Mouse (Mus musculus) heart, embryonic 14.5 days (tissue): ENCODE data around the gene Cdkl4. TPM values are rescaled to one million over a fixed set of nuclear protein-coding genes. Genes with fewer than 3 reads are reported as not detected.

Experiments
- ATAC-seq: fragments of 200-750 bp; cut with Nextera tagmentation; 2 replicates; pipeline ENCODE4 v1.8.0; 2017; ENCODE audit warnings: low read depth, moderate TSS enrichment; ENCODE audit not compliant: insufficient number of reproducible peaks, insufficient read depth, low FRiP score
- H3K27ac ChIP-seq, 2 experiments: fragments of 200-500 bp in 1 of 2; fragments of 300-500 bp in 1 of 2; sonication (generic) in 1 of 2; replicated peaks in 1 of 2; 2 replicates each; pipeline ENCODE4 v1.5.1; 2012 to 2014; ENCODE audit warnings: low read depth in 2 of 2, low read length in 2 of 2, control low read depth in 1 of 2, mild to moderate bottlenecking in 1 of 2, mixed read lengths in 1 of 2; ENCODE audit not compliant: control insufficient read depth in 1 of 2, insufficient read depth in 1 of 2
- H3K27me3 ChIP-seq: fragments of 300-500 bp; sonication (generic); 2 replicates; pipeline ENCODE4 v1.6.1; 2014; ENCODE audit warnings: mild to moderate bottlenecking, low read length, control low read depth; ENCODE audit not compliant: control insufficient read depth, insufficient read depth
- H3K36me3 ChIP-seq: fragments of 300-500 bp; sonication (generic); 2 replicates; pipeline ENCODE4 v1.6.1; 2014; ENCODE audit warnings: mild to moderate bottlenecking, control low read depth, low read length, mixed read lengths; ENCODE audit not compliant: control insufficient read depth, insufficient read depth
- H3K4me1 ChIP-seq, 2 experiments: fragments of 200-500 bp in 1 of 2; fragments of 300-500 bp in 1 of 2; sonication (generic) in 1 of 2; 2 replicates each; pipeline ENCODE4 v1.6.1; 2012 to 2014; ENCODE audit warnings: low read length in 2 of 2, control low read depth in 1 of 2, mixed read lengths in 1 of 2; ENCODE audit not compliant: control insufficient read depth in 2 of 2, insufficient read depth in 2 of 2
- H3K4me2 ChIP-seq: fragments of 300-500 bp; sonication (generic); 2 replicates; pipeline ENCODE4 v1.6.1; 2014; ENCODE audit warnings: mild to moderate bottlenecking, low read length
- H3K4me3 ChIP-seq, 2 experiments: fragments of 200-500 bp in 1 of 2; fragments of 300-500 bp in 1 of 2; sonication (generic) in 1 of 2; 2 replicates each; pipeline ENCODE4 v1.5.1; 2012 to 2014; ENCODE audit warnings: low read length in 2 of 2, mild to moderate bottlenecking in 2 of 2, control low read depth in 1 of 2, low read depth in 1 of 2, moderate library complexity in 1 of 2; ENCODE audit not compliant: control insufficient read depth in 1 of 2, insufficient read depth in 1 of 2
- H3K9ac ChIP-seq: fragments of 300-500 bp; sonication (generic); 2 replicates; pipeline ENCODE4 v1.6.1; 2014; ENCODE audit warnings: mild to moderate bottlenecking, low read length
- H3K9me3 ChIP-seq: fragments of 300-500 bp; sonication (generic); 2 replicates; pipeline ENCODE4 v1.6.1; 2016; ENCODE audit warnings: low read length, control low read depth; ENCODE audit not compliant: control insufficient read depth
- WGBS: fragments of 180-500 bp; shearing (Covaris S2); extraction: QIAGEN DNeasy Blood & Tissue Kit; methylation state at CpG from one replicate; pipeline ENCODE4 v1.1.7; 2014; 5-methylcytosine and 5-hydroxymethylcytosine counted together
- polyA plus RNA-seq: library from polyadenylated mRNA; unstranded; fragments of >200 nt; fragmentation: Nextera tagmentation; extraction: Ambion mirVana; gene quantifications from 2 replicates; pipeline ENCODE4 v1.2.1, GENCODE M21; 2014

Cdkl4 gene
- polyA plus RNA-seq, 1 experiment from 2014 or later, result not detected

DNA sequence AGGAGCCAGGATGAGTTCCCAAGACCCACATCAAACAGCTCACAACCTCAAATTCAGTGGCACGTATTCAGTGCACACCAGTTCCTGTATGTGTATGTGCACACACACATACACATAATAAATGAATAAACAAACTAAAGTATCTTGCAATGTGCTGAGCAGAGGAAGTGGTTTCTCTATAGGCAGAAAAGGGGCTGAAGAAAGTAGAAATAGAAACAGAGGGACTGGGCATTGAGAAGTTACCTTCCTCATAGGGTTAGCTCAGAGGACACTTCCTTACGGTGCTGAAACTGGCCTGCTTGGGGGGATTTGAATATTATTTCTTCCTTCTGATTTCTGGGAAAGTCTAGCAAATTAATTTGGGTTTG is 75.8 kb downstream of the Cdkl4 start:
- Histone ChIP-seq H3K27me3 (no peaks in the 10 kb centered on the region), H3K9me3 (no peaks in the 10 kb centered on the region), H3K4me1 (peaks cover 2 to 3% of the 10 kb centered on the region in 2 experiments; a peak in 1 of 4 replicates), H3K9ac (no peak overlapping the region), H3K36me3 (no peaks in the 10 kb centered on the region), H3K4me2 (no peak overlapping the region), H3K27ac (no peak overlapping the region), H3K4me3 (no peak overlapping the region)
- WGBS, result 57% methylated on average over 2 of the region's 2 CpGs
- ATAC-seq, result no peak

DNA sequence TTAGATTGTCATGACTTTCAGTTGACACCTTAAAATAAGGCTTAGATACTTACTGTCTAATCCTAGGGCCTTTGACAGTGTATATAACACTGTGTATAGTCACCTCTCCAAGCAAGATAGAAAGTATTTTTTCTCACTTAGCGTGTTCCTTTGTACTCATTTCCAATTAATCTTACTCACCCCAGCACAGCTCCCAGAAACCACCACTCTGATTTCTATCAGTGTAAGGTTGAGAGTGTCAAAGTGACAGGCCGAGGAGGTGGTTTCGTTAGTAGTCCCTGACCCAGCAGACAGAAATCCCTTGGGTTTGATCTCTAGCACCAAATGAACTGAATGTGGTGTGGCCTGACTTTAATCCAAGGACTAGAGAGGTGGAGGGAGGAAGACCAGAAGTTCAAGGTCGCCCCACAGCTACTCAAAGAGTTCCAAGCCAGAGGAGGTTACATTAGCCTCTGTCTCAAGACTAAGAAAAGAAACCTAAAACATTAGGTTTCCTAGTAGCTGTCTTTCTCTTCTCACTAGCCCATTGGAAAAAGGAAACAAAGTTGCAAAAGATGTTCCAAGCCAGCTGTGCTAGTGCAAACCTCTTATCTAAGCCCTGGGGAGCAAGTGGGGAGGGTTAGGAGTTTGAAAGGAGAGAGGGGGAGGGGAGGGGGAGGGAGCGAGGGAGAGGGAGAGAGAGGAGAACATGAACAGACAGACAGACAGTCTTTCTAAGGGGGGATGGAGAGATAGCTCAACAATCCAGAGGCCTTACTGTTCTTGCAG is 76.4 kb downstream of the Cdkl4 start:
- H3K4me2 ChIP-seq, result no peak overlapping the region
- H3K4me3 ChIP-seq, result no peak overlapping the region
- no peaks in the 10 kb centered on the region for H3K27me3 ChIP-seq
- no peak overlapping the region for H3K9ac ChIP-seq
- H3K27ac ChIP-seq, result no peak overlapping the region
- H3K36me3 ChIP-seq, result no peaks in the 10 kb centered on the region
- H3K4me1 ChIP-seq, result peaks cover 2 to 3% of the 10 kb centered on the region in 2 experiments; a peak in 1 of 4 replicates
- WGBS, result 48% methylated on average over 5 of the region's 5 CpGs
- no peak for ATAC-seq
- H3K9me3 ChIP-seq, result no peaks in the 10 kb centered on the region

GRCm38 (mm10) chr17:80500025-80500424 is 77.6 kb downstream of the Cdkl4 start:
- H3K27me3 ChIP-seq, result no peaks in the 10 kb centered on the region
- WGBS, result 62% methylated on average over 4 of the region's 4 CpGs
- peaks cover 2 to 3% of the 10 kb centered on the region in 2 experiments; a peak in 1 of 4 replicates for H3K4me1 ChIP-seq
- H3K9ac ChIP-seq, result no peak overlapping the region
- H3K4me3 ChIP-seq, result no peak overlapping the region
- H3K9me3 ChIP-seq, result no peaks in the 10 kb centered on the region
- no peak overlapping the region for H3K27ac ChIP-seq
- no peak overlapping the region for H3K4me2 ChIP-seq
- ATAC-seq, result no peak
- H3K36me3 ChIP-seq, result no peaks in the 10 kb centered on the region

GRCm38 (mm10) chr17:80498600-80499268 is 78.9 kb downstream of the Cdkl4 start:
- peaks cover 2 to 3% of the 10 kb centered on the region in 2 experiments; a peak in 1 of 4 replicates for H3K4me1 ChIP-seq
- no peak for ATAC-seq
- H3K9me3 ChIP-seq, result no peaks in the 10 kb centered on the region
- H3K27me3 ChIP-seq, result no peaks in the 10 kb centered on the region
- no peaks in the 10 kb centered on the region for H3K36me3 ChIP-seq
- H3K4me2 ChIP-seq, result no peak overlapping the region
- H3K9ac ChIP-seq, result no peak overlapping the region
- WGBS, result 67% methylated on average over 11 of the region's 11 CpGs
- no peak overlapping the region for H3K27ac ChIP-seq
- H3K4me3 ChIP-seq, result no peak overlapping the region

DNA sequence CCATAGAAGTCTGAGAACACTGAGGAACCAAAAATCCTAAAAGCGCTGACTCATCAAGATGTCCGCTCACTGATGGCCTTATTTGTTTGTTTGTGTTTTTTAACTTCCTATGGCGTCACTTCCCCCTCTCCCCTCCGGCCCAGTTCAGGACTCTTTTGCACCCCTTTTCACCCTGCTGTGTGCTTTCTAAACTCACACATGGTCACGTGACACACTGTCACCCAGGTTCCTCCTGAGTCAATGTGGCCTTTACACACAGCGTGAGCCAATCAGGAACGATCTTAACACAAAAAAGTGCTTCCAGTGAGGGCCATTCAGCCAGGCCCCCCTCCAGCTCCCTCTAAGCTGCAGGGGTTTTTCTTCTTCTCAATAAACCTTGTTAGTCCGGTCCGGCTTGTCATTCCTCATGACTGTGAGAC is 80.4 kb downstream of the Cdkl4 start:
- Histone ChIP-seq H3K27me3 (no peaks in the 10 kb centered on the region), H3K4me1 (peaks cover 0 to 3% of the 10 kb centered on the region in 2 experiments; a peak in 1 of 4 replicates), H3K36me3 (no peaks in the 10 kb centered on the region), H3K9me3 (no peaks in the 10 kb centered on the region), H3K4me2 (no peak overlapping the region), H3K27ac (no peak overlapping the region), H3K4me3 (no peak overlapping the region), H3K9ac (no peak overlapping the region)
- ATAC-seq, result no peak
- 83% methylated on average over 9 of the region's 9 CpGs for WGBS

DNA sequence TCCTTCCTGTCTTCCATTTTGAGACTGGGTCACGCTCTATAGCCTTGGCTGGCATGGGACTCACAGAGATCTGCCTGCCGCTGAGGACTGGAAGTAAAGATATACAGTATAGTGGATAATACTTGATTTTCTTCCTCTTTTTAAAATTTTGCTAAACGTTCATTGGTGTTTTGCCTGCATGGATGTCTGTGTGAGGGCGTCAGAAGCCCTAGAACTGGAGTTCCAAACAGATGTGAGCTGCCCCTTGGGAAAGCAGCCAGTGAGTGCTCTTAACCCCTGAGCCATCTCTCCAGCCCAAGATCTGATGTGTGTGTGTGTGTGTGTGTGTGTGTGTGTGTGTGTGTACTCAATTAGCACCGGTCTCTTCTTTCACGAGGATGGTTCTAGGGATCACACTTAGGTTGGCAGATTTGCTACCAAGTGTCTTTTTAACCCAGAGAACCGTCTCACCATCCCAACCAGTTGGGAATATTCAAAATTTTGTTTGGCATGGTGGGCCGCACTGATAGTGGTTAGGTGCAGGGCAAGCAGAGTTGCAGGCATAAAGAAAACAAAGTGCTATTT is 80.9 kb downstream of the Cdkl4 start:
- WGBS, result 84% methylated on average over 8 of the region's 8 CpGs

DNA sequence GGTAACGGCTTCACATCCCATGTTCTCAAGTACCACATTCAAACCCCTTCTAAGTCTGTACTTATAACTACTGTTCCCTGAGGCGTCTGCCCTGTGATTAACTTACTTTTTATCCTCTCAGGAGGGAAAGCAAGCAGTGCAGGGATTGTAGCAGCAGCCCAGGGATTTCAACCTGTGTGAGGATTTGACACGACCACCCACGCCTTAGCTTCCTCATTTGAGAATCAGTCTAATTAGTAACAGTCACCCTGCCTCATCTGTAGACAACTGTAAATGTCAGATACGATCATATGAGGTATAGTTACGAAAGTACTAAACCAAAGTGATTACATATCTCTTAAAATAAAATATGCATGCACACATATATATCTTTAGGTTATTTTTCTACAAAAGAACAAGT is 81.4 kb downstream of the Cdkl4 start:
- Histone ChIP-seq H3K4me2 (no peak overlapping the region), H3K36me3 (no peaks in the 10 kb centered on the region), H3K9me3 (no peaks in the 10 kb centered on the region), H3K4me1 (peaks cover 0 to 1% of the 10 kb centered on the region in 2 experiments; a peak in 1 of 4 replicates), H3K9ac (no peak overlapping the region), H3K4me3 (no peak overlapping the region), H3K27ac (no peak overlapping the region), H3K27me3 (no peaks in the 10 kb centered on the region)
- 75% methylated on average over 6 of the region's 6 CpGs for WGBS
- no peak for ATAC-seq

More for the DNA sequence above, 80.9 kb downstream of the Cdkl4 start:
- H3K9ac ChIP-seq, result no peak overlapping the region
- H3K27ac ChIP-seq, result no peak overlapping the region
- no peak overlapping the region for H3K4me2 ChIP-seq
- no peak overlapping the region for H3K4me3 ChIP-seq
- no peaks in the 10 kb centered on the region for H3K9me3 ChIP-seq
- ATAC-seq, result no peak
- H3K36me3 ChIP-seq, result no peaks in the 10 kb centered on the region
- H3K27me3 ChIP-seq, result no peaks in the 10 kb centered on the region
- peaks cover 0 to 3% of the 10 kb centered on the region in 2 experiments; a peak in 1 of 4 replicates for H3K4me1 ChIP-seq
